Mouse (Mus musculus) ES-CJ7 (cell line): ENCODE measurements around the gene Plppr3.
A peak's percentile ranks its signal among the peaks of the same experiment; 100 is the strongest.
"Not testable (repeated sequence)": the region's sequence is repeated elsewhere in the genome, so short reads cannot be mapped to it uniquely, and the experiment has no call there.

ENCODE experiments used
- DNase-seq: peaks from one replicate; pipeline ENCODE4 v3.0.0; 2011; ENCODE audit warnings: low read depth, low spot score

Gene Plppr3

DNA sequence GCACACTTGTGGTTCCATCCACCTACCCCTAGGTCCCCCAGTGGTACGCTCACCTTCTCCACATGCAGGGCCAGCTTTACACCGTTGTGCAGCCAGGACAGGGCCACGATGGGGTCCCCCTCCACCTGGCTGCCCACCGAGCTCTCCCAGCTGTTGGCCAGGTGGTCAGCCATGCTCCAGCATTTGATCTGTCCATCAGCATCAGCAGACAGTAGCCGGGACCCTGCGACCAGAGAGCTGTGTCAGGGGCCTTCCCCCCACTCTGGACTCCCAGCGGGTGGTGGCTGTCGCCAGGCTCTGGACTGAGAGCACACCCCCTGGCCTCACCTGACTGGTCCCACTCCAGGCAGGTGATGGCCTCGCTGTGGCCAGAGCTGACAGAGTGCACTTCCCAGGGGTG, 32.3 kb upstream of the Plppr3 start:
- DNase-seq: no peak

DNA sequence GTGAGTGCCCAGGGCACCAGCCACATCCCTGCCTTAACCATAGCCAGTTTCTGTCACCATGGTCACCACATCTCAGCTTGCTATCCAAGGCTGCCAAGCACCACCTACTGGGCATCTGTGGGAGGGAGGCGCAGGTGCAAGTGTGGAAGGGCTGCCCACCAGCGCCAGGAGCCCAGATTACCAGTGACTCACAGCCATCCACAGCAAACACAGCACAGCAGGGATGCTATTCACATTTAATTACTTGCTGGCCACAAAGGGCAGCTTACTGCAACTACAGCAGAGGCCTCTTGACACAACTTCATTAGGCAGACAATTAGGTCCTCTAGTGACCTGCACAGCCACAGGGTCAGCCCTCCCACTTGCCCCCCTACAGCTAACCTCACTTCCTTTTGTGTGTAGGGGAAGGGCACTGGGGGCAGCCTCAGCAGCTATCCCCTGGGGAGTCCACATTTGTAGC, 26.5 kb upstream of the Plppr3 start:
- no peak for DNase-seq

DNA sequence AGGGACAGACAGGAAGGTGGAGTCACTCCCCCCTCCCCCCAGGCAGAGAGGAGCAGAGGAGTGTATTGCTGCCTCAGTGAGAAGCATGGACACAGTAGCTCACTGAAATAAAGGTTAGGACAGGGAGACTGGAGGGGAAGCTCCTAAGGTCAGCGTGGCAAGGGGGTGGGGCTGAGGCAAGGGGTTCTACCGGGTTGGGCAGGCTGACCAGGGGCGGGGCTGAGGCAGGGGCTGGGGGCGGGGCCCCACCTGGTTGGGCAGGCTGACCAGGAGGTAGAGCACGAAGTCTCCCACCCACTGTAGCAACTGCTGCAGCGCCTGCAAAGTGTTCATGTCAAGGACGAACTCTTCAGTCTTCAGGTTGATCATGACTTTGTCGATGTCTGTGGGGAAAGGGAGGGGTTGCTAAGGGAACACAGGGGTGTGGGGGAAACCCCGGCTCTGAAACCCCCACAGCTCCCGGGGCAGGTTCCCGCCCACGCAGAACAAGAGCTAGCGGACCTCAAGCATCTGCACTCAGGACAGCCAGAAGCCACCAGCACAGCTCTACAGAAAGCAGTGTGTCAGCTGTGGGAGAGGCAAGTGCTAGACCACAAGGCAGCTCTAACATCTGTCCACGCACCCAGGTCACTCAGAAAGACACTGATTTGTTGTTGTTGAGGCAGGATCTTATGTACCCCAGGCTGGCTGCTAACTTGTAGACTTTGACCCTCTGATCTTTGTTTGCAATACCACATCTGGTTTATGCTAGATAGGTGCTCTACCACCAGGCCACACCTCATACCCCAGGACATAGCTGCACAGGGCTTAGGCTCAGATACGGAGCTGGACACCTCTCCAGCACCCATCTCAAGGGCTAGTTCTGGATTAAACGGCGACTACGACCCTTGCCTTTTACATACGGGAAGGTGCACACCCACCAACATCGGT, 23.1 kb upstream of the Plppr3 start:
- no peak for DNase-seq

DNA sequence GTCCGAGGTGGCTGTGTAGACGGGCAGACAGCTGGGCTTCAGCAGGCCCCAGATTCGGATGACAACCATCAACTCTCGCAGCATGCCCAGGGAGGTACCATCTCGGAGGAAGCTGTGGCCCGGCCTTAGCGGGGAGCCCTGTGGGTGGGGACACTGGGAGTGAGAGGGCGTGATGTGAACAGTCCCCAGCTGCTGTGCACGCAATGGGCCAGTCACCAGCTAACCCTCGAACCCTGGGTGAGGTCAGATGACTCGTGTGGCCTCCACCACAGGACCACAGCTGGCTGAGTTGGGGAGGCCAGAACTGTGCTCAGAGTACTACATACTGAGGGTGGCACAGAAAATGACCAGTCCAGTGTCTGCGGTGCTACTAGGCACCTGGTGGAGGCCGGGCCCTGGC, 22.4 kb upstream of the Plppr3 start:
- no peak for DNase-seq

DNA sequence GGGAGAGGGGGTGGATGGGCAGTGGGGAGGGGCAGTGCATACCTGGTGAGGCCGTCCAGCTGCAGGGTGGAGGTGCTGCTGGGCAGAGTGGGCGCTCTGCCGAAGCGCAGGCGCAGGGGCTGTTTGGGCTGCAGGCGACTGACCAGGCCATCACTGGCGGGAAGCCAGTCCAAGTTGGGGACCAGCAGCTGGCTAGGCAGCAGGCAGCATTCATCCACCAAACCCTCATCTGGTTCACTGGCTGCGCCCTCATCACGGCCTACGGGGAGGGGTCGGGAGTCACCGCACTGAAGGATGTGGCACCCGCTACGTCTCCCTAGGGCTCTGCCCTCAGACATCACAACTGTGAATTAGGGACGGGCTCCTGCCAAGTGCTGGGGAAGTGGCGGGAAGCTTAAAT, 21.9 kb upstream of the Plppr3 start:
- DNase-seq: no peak

DNA sequence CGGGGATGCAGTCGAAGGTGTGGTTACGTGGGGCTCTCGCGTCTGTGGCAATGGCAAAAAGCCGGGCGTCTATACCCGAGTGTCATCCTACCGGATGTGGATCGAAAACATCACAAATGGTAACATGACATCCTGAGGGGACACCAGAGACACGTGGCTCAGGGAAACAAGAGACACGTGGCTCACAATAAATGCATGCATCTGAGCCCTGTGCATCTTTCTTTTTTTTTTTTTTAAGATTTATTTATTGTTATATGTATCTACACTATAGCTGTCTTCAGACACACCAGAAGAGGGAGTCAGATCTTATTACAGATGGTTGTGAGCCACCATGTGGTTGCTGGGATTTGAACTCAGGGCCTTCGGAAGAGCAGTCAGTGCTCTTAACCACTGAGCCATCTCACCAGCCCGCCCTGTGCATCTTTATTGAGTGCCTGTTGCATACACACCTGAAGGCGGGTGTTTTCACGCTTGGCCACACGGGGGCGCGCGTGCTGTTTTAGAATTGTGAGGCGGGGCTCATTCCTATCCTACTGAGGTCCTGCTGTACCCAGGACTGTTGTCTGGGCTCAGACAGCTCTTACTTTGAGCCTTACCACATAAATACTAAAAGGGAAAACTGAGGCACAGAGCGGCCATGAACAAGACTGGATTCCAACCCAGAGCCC, 18.2 kb upstream of the Plppr3 start:
- DNase-seq: peak; percentile 84

DNA sequence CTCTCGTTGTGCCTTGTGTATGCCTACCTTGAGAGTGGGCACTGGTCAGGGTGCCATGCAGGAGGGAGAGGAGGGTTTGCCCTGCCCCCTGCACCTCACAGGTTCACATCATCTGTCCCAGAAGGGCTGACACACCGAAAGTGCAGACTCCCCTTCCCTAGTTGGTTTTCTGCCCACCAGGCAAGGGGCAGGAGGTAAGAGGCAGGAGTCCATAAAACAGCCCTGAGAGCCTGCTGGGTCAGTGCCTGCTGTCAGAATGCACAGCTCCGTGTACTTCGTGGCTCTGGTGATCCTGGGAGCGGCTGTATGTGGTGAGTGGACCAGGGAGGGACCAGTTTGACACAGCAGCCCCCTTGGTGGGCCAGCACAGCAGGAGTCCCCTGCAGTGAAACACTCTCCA, 16.2 kb upstream of the Plppr3 start, which contains the start of gene Cfd:
Cfd (plus strand) TSS at position 184 of the 400 bp plus-strand sequence.
- no peak for DNase-seq

DNA sequence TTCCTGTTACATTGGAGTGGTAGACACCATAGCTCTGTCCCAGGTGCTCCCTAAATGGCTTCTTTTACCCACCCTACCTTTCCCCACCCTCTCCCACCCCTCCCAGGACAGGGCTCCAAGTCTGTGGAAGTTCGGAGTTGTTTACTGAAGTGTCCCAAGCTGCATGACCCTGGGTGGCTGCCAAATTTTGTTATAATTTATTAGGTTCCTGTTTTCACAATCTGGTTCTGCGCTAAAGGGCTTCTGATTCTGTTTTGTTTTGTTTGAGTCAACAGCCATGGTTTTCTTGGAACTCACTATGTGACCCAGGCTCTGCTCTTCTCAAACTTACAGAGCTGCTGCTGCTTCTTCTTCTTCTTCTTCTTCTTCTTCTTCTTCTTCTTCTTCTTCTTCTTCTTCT, 15.0 kb upstream of the Plppr3 start:
- no peak for DNase-seq

DNA sequence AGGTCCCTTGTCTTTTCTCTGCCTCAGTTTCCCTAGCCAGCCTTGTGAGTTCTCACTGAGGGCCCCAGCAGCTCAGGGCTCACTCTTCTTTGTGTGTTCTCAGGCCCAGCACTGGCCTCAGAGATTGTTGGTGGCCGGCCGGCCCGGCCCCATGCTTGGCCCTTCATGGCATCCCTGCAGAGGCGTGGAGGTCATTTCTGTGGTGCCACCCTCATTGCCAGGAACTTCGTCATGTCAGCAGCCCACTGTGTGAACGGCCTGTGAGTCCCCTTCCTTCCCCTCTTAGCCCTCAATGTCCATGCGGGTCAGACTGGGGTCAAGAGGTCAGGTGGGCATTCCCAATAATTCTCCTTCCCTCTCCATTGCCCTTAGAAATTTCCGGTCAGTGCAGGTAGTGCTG, 12.2 kb upstream of the Plppr3 start:
- no peak for DNase-seq

DNA sequence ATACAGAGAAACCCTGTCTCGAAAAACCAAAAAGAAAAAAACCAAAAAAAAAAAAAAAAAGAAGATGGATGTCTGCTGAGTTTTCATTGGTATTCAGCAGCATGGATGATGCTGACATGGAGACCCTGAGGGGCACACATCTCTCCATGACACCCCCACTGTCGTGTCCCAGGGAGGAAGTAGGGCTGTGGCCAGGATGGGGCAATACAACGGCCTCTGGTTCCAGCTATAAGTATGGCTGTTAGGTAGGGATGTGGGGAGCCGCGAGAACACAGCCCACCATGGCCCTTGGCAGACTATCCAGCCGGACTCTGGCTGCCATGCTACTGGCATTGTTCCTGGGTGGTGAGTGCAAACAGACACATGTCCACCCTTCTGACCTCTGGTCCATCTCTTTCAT, 11.6 kb upstream of the Plppr3 start, which contains the start of gene Elane:
Elane (plus strand) TSS at position 194 of the 400 bp plus-strand sequence.
- DNase-seq: no peak

DNA sequence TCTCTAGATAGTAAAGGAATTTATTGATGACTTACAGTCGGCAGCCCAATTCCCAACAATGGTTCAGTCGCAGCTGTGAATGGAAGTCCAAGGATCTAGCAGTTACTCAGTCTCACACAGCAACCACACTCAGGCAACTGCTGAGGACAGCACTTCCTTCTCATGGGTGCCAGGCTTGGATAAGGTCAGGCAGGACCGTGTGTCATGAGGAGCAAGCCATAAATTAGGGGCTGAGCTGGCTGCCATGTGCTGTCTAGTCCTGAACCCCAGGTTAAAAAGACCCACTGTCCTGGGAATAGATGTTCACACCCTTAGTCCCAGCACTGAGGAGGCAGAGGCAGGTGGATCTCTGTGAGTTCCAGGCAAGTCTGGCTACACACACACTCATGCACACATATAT, 10.5 kb upstream of the Plppr3 start:
- not testable (repeated sequence) for DNase-seq

DNA sequence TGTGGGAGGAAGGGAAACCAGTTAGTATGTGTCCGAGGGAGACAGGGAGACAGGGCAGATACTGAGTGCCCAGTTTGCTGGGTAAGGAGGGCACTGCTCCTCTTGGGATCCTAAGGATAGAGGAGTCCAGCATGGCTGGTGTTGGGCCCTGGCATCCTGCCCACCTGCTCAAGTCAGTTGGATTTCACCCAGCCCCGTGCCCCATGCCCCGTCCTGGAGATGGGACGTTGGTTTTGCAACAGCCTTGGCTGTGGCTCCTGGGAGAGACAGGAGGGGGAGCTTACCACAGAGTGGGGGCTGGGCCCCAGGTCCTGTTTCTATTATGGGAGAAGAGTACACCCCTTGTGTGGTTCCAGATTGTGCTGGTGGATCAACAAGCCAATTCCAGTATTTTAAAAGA, 10.0 kb upstream of the Plppr3 start:
- DNase-seq: no peak

DNA sequence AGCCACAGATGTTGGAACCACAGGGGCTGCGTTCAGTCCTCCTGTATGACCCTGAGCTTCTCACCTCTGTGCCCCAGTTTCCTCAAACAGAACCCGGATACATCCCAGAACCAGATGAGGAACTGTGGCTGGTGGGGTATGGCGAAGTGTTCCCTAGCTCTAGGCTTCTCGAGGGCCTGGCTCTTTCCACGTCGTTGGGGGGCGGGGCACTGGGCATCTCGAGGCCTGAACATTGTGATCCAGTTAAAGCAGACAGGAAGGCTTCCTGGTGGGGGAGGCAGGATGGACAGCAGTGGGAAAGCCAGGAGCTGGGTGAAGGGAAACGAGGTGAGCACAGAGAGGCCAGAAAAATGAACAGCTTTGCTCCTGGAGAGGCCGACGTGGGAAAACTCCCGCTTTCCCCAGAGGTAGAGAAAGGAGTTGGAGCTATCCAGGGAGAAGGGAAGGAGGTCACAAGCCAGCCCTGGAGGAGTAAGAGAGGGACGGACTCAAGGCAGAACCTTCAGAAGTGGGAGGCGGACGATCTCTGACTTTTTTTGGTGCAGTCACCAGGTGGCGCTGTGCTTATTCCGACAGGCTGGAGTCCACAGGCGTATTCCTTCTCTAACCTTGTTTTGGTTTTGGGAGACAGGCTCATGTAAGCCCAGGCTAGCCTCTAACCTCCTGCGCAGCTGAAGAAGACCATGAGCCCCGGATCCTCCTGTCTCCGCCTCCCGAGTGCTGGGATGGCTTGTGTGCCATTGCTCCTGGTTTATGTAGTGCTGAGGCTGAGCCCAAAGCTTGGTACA, 9.1 kb upstream of the Plppr3 start:
- DNase-seq: peak; percentile 89

DNA sequence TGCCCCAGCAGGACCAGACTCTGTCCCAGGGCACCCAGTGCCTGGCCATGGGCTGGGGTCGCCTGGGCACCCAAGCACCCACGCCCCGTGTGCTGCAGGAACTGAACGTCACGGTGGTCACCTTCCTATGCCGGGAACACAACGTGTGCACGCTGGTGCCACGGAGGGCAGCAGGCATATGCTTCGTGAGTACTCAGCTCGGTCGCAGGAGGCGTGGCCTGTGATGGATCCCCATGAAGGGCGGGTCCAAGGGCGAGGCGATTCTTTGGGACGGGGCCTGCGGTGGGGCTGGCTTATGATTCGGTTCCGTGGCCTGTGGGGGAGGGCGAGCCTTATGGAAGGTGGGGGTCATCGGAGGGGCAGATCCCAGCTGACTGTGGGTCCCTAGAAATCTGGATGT, 7.5 kb upstream of the Plppr3 start:
- no peak for DNase-seq

DNA sequence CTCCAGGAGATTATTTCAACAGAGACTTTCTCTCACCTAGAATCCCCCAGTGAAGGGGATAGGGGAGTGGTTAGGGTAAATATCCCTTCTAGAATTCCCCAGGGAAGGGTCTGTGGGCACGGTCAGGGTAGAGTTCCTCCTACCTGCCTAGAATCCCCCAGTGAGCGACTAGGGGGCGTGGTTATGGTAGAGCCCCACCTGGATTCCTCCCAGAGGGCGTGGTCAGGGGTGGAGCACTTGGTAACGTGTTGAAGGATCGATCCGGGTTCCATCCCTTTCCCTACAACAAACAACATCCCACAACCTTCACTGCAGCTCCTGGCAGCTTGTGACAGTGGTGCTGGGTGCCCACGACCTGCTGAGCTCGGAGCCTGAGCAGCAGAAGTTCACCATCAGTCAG, 6.3 kb upstream of the Plppr3 start:
- DNase-seq: no peak

DNA sequence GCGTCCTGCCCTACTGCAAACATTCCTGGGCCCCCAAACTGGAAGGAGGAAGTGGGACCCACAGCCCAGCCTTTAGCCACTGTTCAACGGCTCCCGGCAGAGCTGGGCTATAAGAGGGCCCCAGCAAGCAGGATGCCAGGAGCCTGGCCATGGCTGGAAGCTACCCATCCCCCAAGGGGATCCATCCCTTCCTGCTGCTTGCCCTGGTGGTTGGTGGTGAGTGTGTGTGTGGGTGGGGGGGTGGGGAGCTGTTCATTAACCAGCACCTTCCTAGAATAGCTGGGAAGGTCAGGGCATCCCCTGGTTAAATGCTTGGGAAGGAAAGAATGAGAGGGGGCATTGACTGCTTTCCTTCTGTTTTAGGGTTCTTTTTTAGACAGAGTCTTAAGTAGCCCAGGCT, 5.1 kb upstream of the Plppr3 start:
- DNase-seq: no peak

DNA sequence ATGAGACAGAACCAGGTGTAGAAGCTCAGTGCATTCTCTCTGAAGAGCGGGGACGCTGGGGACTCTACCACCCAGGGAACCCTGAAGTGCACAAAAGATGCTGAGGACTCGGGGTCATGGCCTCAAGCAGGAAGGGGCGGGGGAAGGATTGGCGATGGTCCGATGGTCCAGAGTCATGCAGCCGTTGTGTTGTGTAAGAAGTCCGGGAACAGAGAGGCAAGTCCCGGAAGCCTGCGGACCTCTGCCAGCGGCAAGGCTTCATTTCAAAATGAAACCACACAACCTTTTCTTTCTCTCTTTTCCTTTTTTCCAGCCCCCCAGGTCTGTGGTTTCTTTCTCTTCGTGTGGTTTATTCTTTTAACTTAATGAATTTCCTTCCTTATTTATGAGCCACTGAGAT, 3.3 kb upstream of the Plppr3 start:
- DNase-seq: no peak

DNA sequence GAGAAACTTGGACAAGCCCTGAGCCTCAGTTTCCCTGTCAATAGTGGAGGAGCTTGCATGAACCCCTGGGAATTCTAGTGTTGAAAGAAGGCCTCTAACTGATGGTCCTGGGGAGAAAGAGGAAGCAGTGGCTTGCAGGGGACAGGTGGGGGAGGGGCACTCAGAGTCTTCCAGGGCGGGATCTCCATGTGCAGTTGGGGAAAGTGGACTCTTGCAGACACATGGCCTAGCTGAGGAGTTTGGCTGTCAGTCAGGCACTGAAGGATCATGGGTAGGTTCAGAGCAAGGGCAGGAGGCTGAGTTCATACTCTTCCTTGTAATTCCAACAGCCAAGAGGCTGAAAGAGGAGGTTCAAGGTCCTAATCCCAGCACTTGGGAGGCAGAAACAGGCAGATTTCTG, 2.7 kb upstream of the Plppr3 start:
- DNase-seq: no peak

DNA sequence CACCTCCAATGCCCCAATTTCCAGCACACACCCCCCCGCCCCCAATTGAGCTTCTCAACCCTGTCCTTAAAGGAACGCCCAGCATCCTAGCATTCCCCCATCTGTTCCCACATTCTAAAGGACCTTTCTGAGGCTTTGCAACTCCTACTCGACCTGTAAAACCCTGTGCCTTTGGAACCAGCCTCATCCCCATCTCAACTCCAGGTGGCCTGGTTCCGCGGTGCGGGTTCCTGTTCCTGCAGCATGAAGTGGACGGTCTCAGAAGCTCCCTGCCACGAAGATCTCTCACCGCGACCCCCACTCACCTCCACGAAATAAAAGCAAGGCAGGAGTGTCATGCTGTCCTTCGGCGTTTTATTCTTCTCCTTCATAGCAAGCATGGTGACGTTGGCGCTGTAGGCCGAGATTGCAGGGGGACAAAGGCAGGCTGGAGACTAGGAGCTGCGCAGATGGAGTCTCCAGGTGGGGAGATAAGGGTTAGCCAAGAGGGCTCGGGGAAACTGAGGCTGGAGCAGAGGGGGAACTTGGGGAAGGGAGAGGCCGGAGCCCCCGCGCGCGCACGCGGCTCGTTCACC, 632 bp downstream of the Plppr3 start:
- no peak for DNase-seq

DNA sequence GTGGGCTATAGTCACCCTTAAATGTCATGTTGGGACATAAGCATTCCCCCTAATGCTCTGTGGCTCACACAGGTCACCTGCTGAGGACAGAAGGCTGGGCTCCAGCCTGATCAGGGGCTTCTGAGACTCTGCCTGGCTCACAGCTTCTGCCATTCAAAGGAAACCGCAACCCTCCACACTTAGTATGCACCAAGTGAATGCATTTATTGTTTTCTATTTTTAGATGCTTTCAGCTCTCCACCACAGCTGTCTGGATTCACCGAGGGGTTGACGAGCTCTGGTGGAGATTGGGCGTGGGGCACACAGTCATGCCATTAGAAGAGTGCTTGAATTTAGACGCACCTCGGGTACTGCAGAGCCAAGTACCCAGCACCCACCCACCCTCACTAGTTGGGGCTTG, 1.1 kb downstream of the Plppr3 start:
- DNase-seq: no peak

DNA sequence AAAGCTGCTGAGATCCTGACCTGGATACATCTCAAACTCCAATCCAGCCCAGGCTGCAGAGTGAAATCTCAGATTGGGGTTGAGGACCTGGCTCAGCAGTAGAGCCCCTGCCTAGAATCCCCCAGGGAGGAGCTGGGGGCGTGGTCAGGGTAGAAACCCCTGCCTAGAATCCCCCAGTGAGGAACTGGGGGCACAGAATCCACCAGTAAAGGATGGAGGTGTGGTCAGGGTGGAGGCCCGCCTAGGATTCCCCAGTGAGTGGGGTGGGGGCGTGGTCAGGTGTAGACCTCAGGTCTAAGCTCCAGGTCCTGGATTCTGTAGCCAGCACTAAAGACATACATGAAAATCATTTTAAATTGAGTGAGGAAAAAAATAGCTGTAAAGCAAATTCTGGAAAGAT, 1.6 kb downstream of the Plppr3 start:
- no peak for DNase-seq

DNA sequence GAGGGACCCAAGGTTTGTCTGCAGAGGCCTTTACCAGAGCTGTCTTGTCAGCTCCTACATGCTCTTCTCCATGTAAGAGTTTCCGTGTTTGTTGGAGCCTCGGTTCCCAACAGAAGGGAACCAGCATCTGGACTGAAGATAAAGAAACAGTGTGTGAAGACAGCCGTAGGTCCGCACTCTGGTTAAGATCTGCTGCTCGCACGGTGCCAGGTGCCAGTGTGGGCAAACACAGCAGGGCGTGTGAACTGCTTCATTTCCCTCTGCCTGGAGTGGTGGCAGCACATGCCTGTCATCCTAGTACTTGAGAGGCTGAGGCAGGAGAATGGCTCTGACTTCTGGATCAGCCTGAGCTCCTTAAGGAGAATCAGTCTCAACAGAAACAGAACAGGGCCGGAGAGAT, 2.6 kb downstream of the Plppr3 start:
- no peak for DNase-seq
